ENCODE assay signal across 8 mouse cellular contexts in genomic region chr5:135064909-135065446, GRCm38 (mm10). TPM values are rescaled to one million over a fixed set of nuclear protein-coding genes. Genes with fewer than 3 reads are reported as not detected.
DNase-seq lines count a peak whose midpoint lies in the region; ATAC-seq and TF ChIP-seq lines count a peak whose summit lies in the region.
"Not testable (repeated sequence)": the region's sequence is repeated elsewhere in the genome, so short reads cannot be mapped to it uniquely, and the experiment has no call there.

Bud23 (minus strand) TSS chr5:135064959.

- ATAC-seq in limb, embryonic 15.5 days (ENCODE audit: insufficient number of reproducible peaks, low FRiP score, low TSS enrichment, low read depth); midbrain, embryonic 11.5 days (ENCODE audit: low FRiP score); stomach, embryonic 16.5 days (ENCODE audit: insufficient read depth, low FRiP score): not testable (repeated sequence)

- not testable (repeated sequence) for H3K4me1 ChIP-seq in embryonic fibroblast, embryonic 13.5 days (ENCODE audit: control insufficient read depth, insufficient read depth, low read length); midbrain, embryonic 11.5 days (ENCODE audit: control insufficient read depth, insufficient read depth, low read length)
- H3K4me1 ChIP-seq in hindbrain, embryonic 10.5 days (replicated peaks), result peaks cover 28% of the 10 kb centered on the region
- peaks cover 21% of the 10 kb centered on the region for H3K4me1 ChIP-seq in limb, embryonic 15.5 days
- peaks cover 14% of the 10 kb centered on the region for H3K4me1 ChIP-seq in stomach, embryonic 16.5 days (ENCODE audit: control insufficient read depth, insufficient read depth, low read length)

- H3K27me3 ChIP-seq in hindbrain, embryonic 10.5 days (ENCODE audit: insufficient read depth, poor library complexity, severe bottlenecking); limb, embryonic 15.5 days; midbrain, embryonic 11.5 days (ENCODE audit: control insufficient read depth, insufficient read depth, low read length); stomach, embryonic 16.5 days (ENCODE audit: control insufficient read depth, insufficient read depth, low read length): not testable (repeated sequence)

- peak within 1 kb of the TSS; percentile 93 for H3K4me2 ChIP-seq in limb, embryonic 15.5 days
- H3K4me2 ChIP-seq in midbrain, embryonic 11.5 days, result peak within 1 kb of the TSS; percentile 97
- peak within 1 kb of the TSS; percentile 85 for H3K4me2 ChIP-seq in stomach, embryonic 16.5 days (ENCODE audit: low read depth, low read length)

- H3K27ac ChIP-seq in embryonic fibroblast, embryonic 13.5 days (ENCODE audit: insufficient read depth, low read length), result not testable (repeated sequence)
- peak within 1 kb of the TSS; percentile 85 for H3K27ac ChIP-seq in hindbrain, embryonic 10.5 days
- H3K27ac ChIP-seq in limb, embryonic 15.5 days, result peak within 1 kb of the TSS; percentile 69
- H3K27ac ChIP-seq in midbrain, embryonic 11.5 days (ENCODE audit: low read depth, low read length), result peak within 1 kb of the TSS; percentile 35; the same call in 1 of the 2 replicates
- peak within 1 kb of the TSS; percentile 66 for H3K27ac ChIP-seq in stomach, embryonic 16.5 days (ENCODE audit: low read length)

- DNase-seq in adrenal gland, adult 2 months; gonadal fat pad, adult 2 months (ENCODE audit: low read depth); hindbrain, embryonic 10.5 days (ENCODE audit: low spot score); layer of hippocampus, adult 18-20 months (ENCODE audit: low spot score in 2 of 2): not testable (repeated sequence)
- DNase-seq in midbrain, embryonic 11.5 days (ENCODE audit: low spot score, missing footprints), result peak; percentile 51

- peaks cover 55% of the 10 kb centered on the region for H3K36me3 ChIP-seq in hindbrain, embryonic 10.5 days
- H3K36me3 ChIP-seq in limb, embryonic 15.5 days, result peaks cover 49% of the 10 kb centered on the region
- not testable (repeated sequence) for H3K36me3 ChIP-seq in midbrain, embryonic 11.5 days (ENCODE audit: control insufficient read depth, insufficient read depth, low read length)
- H3K36me3 ChIP-seq in stomach, embryonic 16.5 days (ENCODE audit: control insufficient read depth, insufficient read depth, low read length), result peaks cover 11% of the 10 kb centered on the region; the same call in 1 of the 2 replicates

- not testable (repeated sequence) for H3K9me3 ChIP-seq in hindbrain, embryonic 10.5 days; limb, embryonic 15.5 days; midbrain, embryonic 11.5 days (ENCODE audit: control insufficient read depth, low read length); stomach, embryonic 16.5 days (replicated peaks; ENCODE audit: control insufficient read depth, low read length)

- TF ChIP-seq POLR2A in embryonic fibroblast, embryonic 13.5 days (IDR thresholded peaks at IDR 0.05; ENCODE audit: low read depth, low read length), result not testable (repeated sequence)

- H3K4me3 ChIP-seq in embryonic fibroblast, embryonic 13.5 days (ENCODE audit: insufficient read depth, low read length), result peak within 1 kb of the TSS; percentile 89
- H3K4me3 ChIP-seq in hindbrain, embryonic 10.5 days, result peak within 1 kb of the TSS; percentile 84
- peak within 1 kb of the TSS; percentile 95 for H3K4me3 ChIP-seq in limb, embryonic 15.5 days
- peak within 1 kb of the TSS; percentile 93 for H3K4me3 ChIP-seq in midbrain, embryonic 11.5 days (ENCODE audit: low read depth, low read length)
- H3K4me3 ChIP-seq in stomach, embryonic 16.5 days (replicated peaks; ENCODE audit: low read length), result peak within 1 kb of the TSS; percentile 97

- not testable (repeated sequence) for TF ChIP-seq CTCF in embryonic fibroblast, embryonic 13.5 days (IDR thresholded peaks at IDR 0.05; ENCODE audit: borderline replicate concordance, insufficient read depth, low read length)

- H3K9ac ChIP-seq in limb, embryonic 15.5 days, result peak within 1 kb of the TSS; percentile 79
- peak within 1 kb of the TSS; percentile 86 for H3K9ac ChIP-seq in midbrain, embryonic 11.5 days (ENCODE audit: low read length)
- peak within 1 kb of the TSS; percentile 90 for H3K9ac ChIP-seq in stomach, embryonic 16.5 days (ENCODE audit: low read length)

- 75% methylated on average over 9 of the region's 9 CpGs for WGBS in hindbrain, embryonic 10.5 days
- WGBS in limb, embryonic 15.5 days, result 77% methylated on average over 9 of the region's 9 CpGs
- 75% methylated on average over 9 of the region's 9 CpGs for WGBS in midbrain, embryonic 11.5 days
- WGBS in stomach, embryonic 16.5 days, result 69% methylated on average over 9 of the region's 9 CpGs

RNA-seq across cellular contexts. Expression of gene Bud23, which starts in this region (rescaled TPM):
- total RNA-seq in adrenal gland, adult 2 months (2021), result 10 to 100 TPM; 46.3 to 62.4 TPM
- 62.8 and 65.6 TPM in 2 replicates for polyA plus RNA-seq in adrenal gland, adult 2 months (2012; rRNA removed)
- polyA plus RNA-seq in embryonic fibroblast, embryonic 13.5 days (2011; ENCODE audit: insufficient read length, low read depth, missing spikeins), result 38.0 and 49.6 TPM in 2 replicates
- 48.9 and 55.8 TPM in 2 replicates for polyA plus RNA-seq in gonadal fat pad, adult 2 months (2012; rRNA removed)
- 155 and 160 TPM in 2 replicates for polyA plus RNA-seq in hindbrain, embryonic 10.5 days (2016; fragmentation: Nextera tagmentation; extraction: Ambion mirVana)
- 10 to 100 TPM; 49.0 to 57.9 TPM for total RNA-seq in layer of hippocampus, adult 18-20 months (2021)
- 108 and 109 TPM in 2 replicates for polyA plus RNA-seq in limb, embryonic 15.5 days (2015; fragmentation: Nextera tagmentation; extraction: Ambion mirVana)
- 105 and 116 TPM in 2 replicates for polyA plus RNA-seq in midbrain, embryonic 11.5 days (2014; fragmentation: Nextera tagmentation; extraction: Ambion mirVana)
- polyA plus RNA-seq in stomach, embryonic 16.5 days (2015; fragmentation: Nextera tagmentation; extraction: Ambion mirVana), result 94.8 and 105 TPM in 2 replicates
